Mouse (Mus musculus) adrenal gland, postnatal 36 days (tissue): Measurements from ENCODE around the gene Ebna1bp2. TPM values are rescaled to one million over a fixed set of nuclear protein-coding genes. Genes with fewer than 3 reads are reported as not detected.

Experiments
- total RNA-seq, 2 experiments: library from RNA; stranded (reverse); gene quantifications; 2 replicates each; pipeline ENCODE4 v1.2.3; 2021

Gene Ebna1bp2
- total RNA-seq, 2 experiments from 2014 or later, result 82.2 to 94.1 TPM

Other genes with a start within 250 kb of the Ebna1bp2 start
- 10 to 100 TPM; 20.0 to 21.6 TPM for gene Szt2, start 211.5 kb upstream of the Ebna1bp2 start, total RNA-seq
- gene Med8, start 211.5 kb upstream of the Ebna1bp2 start, total RNA-seq, result 10 to 100 TPM; 69.6 to 74.0 TPM
- gene Elovl1, start 192.7 kb upstream of the Ebna1bp2 start, total RNA-seq, result 100 to 1,000 TPM in 1 of 2 experiments, 10 to 100 TPM in 1; 91.2 to 115 TPM
- 1 to 10 TPM; 7.6 to 8.5 TPM for gene Cdc20, start 183.4 kb upstream of the Ebna1bp2 start, total RNA-seq
- gene Mpl, start 163.3 kb upstream of the Ebna1bp2 start, total RNA-seq, result under 1 TPM in 1 of 2 experiments, not detected in 1; 0.13 TPM
- gene Tie1, start 130.7 kb upstream of the Ebna1bp2 start, total RNA-seq, result 10 to 100 TPM; 31.9 to 61.4 TPM
- gene 2610528J11Rik, start 93.8 kb upstream of the Ebna1bp2 start, total RNA-seq, result not detected
- not detected for gene Tmem125, start 76.8 kb upstream of the Ebna1bp2 start, total RNA-seq
- not detected for gene Cfap57, start within 50 bp of the Ebna1bp2 start, total RNA-seq
- not detected for gene Olfr62, start 38.2 kb downstream of the Ebna1bp2 start, total RNA-seq
- not detected for gene Olfr1342, start 72.0 kb downstream of the Ebna1bp2 start, total RNA-seq
- not detected for gene Olfr1341, start 82.7 kb downstream of the Ebna1bp2 start, total RNA-seq
- gene Olfr1340, start 99.3 kb downstream of the Ebna1bp2 start, total RNA-seq, result not detected
- not detected for gene Olfr1339, start 111.4 kb downstream of the Ebna1bp2 start, total RNA-seq
- not detected for gene Olfr1338, start 137.9 kb downstream of the Ebna1bp2 start, total RNA-seq
- gene Olfr1337, start 161.8 kb downstream of the Ebna1bp2 start, total RNA-seq, result not detected
- gene Olfr1335, start 189.1 kb downstream of the Ebna1bp2 start, total RNA-seq, result not detected
- gene Olfr1333, start 215.5 kb downstream of the Ebna1bp2 start, total RNA-seq, result not detected
- gene Olfr1331, start 243.8 kb downstream of the Ebna1bp2 start, total RNA-seq, result not detected